Mouse (Mus musculus): ENCODE data around the gene Ndufaf3. TPM values are rescaled to one million over a fixed set of nuclear protein-coding genes. Genes with fewer than 3 reads are reported as not detected.

Ndufaf3 gene
- polyA plus RNA-seq, 1 experiment from 2014 or later, result 38.5 TPM

MicroRNA genes within 50 kb of the gene (microRNA counts, 519-probe panel; counts per million panel counts)
- microRNA mmu-miR-191, result 3,085 counts per million, percentile 71 among the panel's probes with 10 or more counts
- microRNA mmu-miR-425, result 2,829 counts per million, percentile 64 among the panel's probes with 10 or more counts

Small RNAs within 50 kb of the gene (microRNA-seq; reads per million reads assigned to microRNA genes)
- gene Gm24083 (not detected), gene Mir191 (not detected), gene Mir425 (1,815 reads per million, percentile 82 among the genes with 10 or more reads in this experiment)

Other genes starting within 250 kb of the Ndufaf3 start
- 1,034 and 1,067 TPM in 2 replicates for gene Gpx1, start 228.5 kb downstream of the Ndufaf3 start, polyA plus RNA-seq (2015; fragmentation: Nextera tagmentation; extraction: Ambion mirVana)
- gene Usp4, start 219.6 kb downstream of the Ndufaf3 start, polyA plus RNA-seq (2015; fragmentation: Nextera tagmentation; extraction: Ambion mirVana), result 92.7 and 113 TPM in 2 replicates
- 0.50 and 0.70 TPM in 2 replicates for gene 1700102P08Rik, start 174.6 kb downstream of the Ndufaf3 start, polyA plus RNA-seq (2015; fragmentation: Nextera tagmentation; extraction: Ambion mirVana)
- 1.3 and 1.9 TPM in 2 replicates for gene Ccdc36, start 138.9 kb downstream of the Ndufaf3 start, polyA plus RNA-seq (2015; fragmentation: Nextera tagmentation; extraction: Ambion mirVana)
- gene BC048562, start 131.0 kb downstream of the Ndufaf3 start, polyA plus RNA-seq (2015; fragmentation: Nextera tagmentation; extraction: Ambion mirVana), result not detected in 2 replicates
- 51.6 and 55.7 TPM in 2 replicates for gene Ccdc71, start 106.9 kb downstream of the Ndufaf3 start, polyA plus RNA-seq (2015; fragmentation: Nextera tagmentation; extraction: Ambion mirVana)
- gene Klhdc8b, start 105.9 kb downstream of the Ndufaf3 start, polyA plus RNA-seq (2015; fragmentation: Nextera tagmentation; extraction: Ambion mirVana), result 63.4 and 67.5 TPM in 2 replicates
- 61.4 and 68.7 TPM in 2 replicates for gene Lamb2, start 87.7 kb downstream of the Ndufaf3 start, polyA plus RNA-seq (2015; fragmentation: Nextera tagmentation; extraction: Ambion mirVana)
- gene Usp19, start 76.8 kb downstream of the Ndufaf3 start, polyA plus RNA-seq (2015; fragmentation: Nextera tagmentation; extraction: Ambion mirVana), result 41.1 and 49.5 TPM in 2 replicates
- gene Qars, start 59.7 kb downstream of the Ndufaf3 start, polyA plus RNA-seq (2015; fragmentation: Nextera tagmentation; extraction: Ambion mirVana), result 106 and 127 TPM in 2 replicates
- 95.4 and 97.1 TPM in 2 replicates for gene Qrich1, start 50.6 kb downstream of the Ndufaf3 start, polyA plus RNA-seq (2015; fragmentation: Nextera tagmentation; extraction: Ambion mirVana)
- 134 and 147 TPM in 2 replicates for gene Impdh2, start 7.1 kb downstream of the Ndufaf3 start, polyA plus RNA-seq (2015; fragmentation: Nextera tagmentation; extraction: Ambion mirVana)
- gene Dalrd3, start 2.5 kb upstream of the Ndufaf3 start, polyA plus RNA-seq (2015; fragmentation: Nextera tagmentation; extraction: Ambion mirVana), result 112 and 137 TPM in 2 replicates
- 82.0 and 86.6 TPM in 2 replicates for gene Wdr6, start 11.3 kb upstream of the Ndufaf3 start, polyA plus RNA-seq (2015; fragmentation: Nextera tagmentation; extraction: Ambion mirVana)
- 5.6 and 7.9 TPM in 2 replicates for gene P4htm, start 30.2 kb upstream of the Ndufaf3 start, polyA plus RNA-seq (2015; fragmentation: Nextera tagmentation; extraction: Ambion mirVana)
- 45.5 and 50.8 TPM in 2 replicates for gene Arih2, start 82.0 kb upstream of the Ndufaf3 start, polyA plus RNA-seq (2015; fragmentation: Nextera tagmentation; extraction: Ambion mirVana)
- 47.7 and 47.8 TPM in 2 replicates for gene Slc25a20, start 94.7 kb upstream of the Ndufaf3 start, polyA plus RNA-seq (2015; fragmentation: Nextera tagmentation; extraction: Ambion mirVana)
- 19.7 and 23.4 TPM in 2 replicates for gene Prkar2a, start 121.9 kb upstream of the Ndufaf3 start, polyA plus RNA-seq (2015; fragmentation: Nextera tagmentation; extraction: Ambion mirVana)
- gene Ip6k2, start 216.4 kb upstream of the Ndufaf3 start, polyA plus RNA-seq (2015; fragmentation: Nextera tagmentation; extraction: Ambion mirVana), result 64.8 and 65.3 TPM in 2 replicates
- 13.7 and 14.2 TPM in 2 replicates for gene Nckipsd, start 240.9 kb upstream of the Ndufaf3 start, polyA plus RNA-seq (2015; fragmentation: Nextera tagmentation; extraction: Ambion mirVana)